Mouse (Mus musculus) layer of hippocampus, adult 18-20 months (tissue): Measurements from ENCODE around the gene Dnajc13. TPM values are rescaled to one million over a fixed set of nuclear protein-coding genes. Genes with fewer than 3 reads are reported as not detected.

ENCODE experiments used
- DNase-seq, 2 experiments: peaks; one replicate each; pipeline ENCODE4 v3.0.0; 2022; ENCODE audit warnings: low spot score in 2 of 2
- total RNA-seq, 2 experiments: library from RNA; stranded (reverse); gene quantifications; 2 replicates each; pipeline ENCODE4 v1.2.3; 2021

Gene Dnajc13
- total RNA-seq, 2 experiments from 2014 or later = 57.6 to 61.1 TPM

DNA sequence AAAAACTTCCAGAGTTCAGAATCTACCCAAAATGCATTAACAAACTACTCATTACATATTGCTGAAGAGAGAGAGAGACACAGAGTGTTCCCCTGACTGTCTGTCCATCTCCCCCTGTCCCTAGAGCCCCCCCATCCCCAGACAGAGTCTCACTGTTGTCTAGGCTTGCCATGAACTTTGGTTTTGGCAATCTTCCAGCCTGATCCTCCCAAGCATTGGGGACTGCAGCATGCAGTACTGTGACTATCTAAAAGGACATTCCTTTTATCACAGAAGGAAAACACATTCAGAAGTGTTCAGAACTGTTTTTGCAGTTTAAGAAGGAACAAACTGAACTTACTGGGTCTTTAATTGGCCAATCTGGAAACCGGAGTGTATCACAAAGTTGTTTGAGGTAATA, 74.0 kb downstream of the Dnajc13 start:
- DNase-seq = no peak

DNA sequence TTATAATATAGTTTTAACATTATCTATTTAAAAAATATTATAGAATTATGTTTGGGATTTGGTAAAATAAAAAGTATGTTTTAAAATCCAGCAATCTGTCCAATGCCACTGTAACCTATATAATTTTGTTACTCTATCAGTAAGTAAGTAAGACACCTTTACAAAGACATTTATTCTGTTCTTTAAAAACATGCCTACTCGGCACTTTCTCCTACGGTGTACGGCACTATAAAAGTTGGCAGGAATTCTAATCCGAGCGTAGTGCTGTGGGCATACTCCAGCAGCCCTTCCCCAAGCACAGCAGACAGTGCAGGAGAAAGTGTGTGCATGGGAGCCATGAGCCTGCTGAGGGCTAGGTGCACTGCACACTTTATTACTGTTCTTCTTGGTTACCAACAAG, 75.7 kb downstream of the Dnajc13 start:
- no peak for DNase-seq

DNA sequence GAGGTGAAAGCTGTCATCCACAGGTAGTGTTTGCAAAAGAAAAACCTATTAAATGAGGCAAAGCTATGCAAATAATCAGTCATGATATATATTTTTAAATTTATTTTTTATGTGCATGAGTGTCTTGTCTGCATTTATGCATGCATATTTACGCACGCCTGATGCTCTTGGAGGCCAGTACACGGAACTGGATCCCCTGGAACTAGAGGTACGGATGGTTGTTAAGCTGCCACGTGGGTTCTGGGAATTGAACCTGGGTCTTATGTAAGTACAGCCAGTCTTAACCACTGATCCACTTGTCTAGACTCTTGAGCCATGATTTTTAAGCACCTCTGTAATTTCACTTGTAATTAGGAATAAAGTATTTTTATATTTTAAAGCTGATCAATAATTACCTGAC, 79.5 kb downstream of the Dnajc13 start:
- DNase-seq = no peak

DNA sequence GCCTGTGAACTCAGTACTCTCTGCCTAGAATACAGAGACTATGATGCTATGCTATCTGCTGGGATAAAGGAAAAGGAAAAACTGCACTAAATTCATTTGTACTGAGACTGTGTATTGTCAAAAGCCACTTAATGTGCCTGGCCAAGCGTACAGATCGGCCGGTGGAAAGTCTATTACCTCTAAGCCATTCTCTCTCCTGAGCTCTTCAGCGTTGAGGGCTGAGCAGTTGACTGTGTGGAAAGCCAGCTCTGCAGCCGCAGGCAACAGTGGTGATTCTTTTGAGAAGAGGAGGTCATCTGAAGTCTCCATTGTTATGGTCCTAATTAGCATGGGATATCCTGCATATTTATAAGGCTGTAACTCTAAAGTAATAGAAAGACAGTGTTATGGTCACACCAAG, 80.4 kb downstream of the Dnajc13 start:
- DNase-seq = no peak

DNA sequence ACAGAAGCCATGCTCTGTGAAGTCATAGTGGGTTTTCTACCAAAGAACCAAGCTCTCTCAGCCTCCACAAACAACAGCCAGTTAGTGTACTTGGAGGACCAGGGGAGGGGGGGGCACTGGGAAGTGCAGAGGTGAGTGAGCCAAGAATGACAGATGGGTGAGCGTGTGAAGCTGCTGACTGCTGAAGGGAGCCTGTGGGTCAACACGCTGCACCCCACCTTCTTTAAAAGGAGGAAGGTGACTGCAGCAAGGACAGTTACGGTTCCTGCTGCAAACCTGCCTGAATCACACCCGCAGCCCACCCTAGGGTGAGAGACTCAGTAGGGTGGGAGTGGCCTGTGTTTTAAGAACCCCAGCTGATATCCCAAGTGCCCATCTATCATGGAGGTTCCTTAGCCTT, 81.1 kb downstream of the Dnajc13 start:
- DNase-seq = no peak

DNA sequence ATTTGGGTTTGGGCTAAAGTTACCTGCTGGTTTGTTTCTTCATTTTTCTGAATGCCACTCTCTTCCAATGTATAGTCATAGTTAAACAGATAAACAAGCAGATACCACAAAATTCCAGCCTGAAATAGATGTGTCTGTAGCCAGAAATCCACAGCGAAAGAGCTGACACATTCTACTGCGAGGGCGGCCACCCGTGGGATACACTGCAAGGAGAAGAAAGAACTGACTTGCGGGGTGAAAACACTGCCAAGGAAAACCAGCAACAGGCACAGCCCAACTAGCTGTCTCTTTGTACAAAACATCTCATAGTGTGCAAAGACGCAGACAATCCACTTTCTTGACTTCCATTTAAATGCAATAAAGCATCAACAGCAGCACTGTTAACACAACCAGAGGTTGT, 82.7 kb downstream of the Dnajc13 start:
- DNase-seq = peak in 1 of 2 experiments; percentile 38

DNA sequence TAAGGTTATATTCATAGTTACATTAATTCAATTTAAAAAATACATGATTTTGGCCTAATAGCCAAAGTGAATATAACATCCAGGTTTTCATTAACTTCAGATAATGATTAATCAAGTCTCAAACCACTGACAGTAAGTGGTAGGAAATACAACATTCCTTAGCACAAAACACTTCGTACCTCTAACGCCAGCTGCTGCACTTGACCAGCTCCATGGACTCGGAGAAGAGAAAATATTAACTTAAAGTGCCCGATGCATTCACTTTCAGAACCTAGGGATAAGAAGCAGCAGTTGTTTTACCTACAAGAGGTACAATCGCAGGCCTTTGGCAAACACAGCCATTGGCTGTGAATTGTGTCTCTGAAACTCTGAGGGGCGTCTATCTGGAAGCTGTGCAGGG, 90.4 kb downstream of the Dnajc13 start:
- no peak for DNase-seq

DNA sequence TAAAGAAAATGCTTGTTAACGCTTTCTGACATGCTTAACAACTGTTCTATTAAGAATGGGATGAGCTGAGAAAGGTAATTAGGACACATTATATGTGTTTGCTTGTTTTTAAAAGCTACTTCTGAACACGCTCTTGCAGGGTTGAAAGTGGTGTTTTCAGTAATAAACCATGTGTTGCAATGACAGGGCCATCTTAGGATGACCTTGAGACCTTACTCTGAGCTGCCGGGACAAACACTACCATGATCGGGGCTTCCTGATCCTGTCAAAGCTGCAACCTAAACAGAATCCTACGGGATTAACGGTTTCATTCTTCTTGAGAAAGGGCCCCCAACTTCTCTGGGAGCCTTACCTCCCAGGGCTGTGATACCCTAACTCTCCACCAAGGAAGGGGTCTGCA, 91.1 kb downstream of the Dnajc13 start:
- DNase-seq = no peak

DNA sequence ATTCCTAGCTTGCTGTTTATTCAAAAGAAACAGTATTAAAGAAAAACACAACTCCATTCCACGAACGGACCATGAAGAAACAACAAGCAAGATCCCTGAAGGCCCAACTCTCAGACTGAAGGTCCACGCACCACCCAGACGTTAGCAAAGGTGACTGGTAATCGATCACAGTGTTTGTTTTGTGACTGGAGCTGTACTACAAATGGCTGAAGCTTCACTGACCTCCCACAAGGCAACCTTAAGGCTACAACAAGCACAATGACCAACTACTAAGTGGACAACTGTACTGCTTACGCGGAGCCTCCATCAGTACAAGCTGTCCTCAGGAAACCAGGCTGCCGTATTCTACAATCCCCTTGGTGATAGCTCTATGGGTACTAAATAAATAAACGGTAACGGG, 92.7 kb downstream of the Dnajc13 start:
- DNase-seq = no peak

DNA sequence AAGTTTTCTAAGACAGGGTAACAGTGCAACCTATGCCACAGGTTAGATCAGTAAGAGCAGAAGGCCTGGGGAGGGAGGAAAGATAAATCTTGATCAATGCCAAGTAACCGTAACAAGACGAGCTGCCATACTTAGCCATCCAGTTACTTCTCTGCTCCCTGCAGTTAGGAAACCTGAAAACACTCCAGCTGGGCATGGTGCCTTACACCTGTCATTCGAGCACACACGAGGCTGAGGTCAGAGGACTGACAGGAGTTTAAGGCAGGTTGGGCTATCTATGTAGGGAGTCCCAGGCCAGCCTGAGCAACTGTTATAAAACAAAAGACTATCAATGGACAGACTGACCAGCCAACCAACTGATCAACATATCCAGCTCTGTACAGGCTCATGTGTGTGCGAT, 96.8 kb downstream of the Dnajc13 start:
- no peak for DNase-seq

DNA sequence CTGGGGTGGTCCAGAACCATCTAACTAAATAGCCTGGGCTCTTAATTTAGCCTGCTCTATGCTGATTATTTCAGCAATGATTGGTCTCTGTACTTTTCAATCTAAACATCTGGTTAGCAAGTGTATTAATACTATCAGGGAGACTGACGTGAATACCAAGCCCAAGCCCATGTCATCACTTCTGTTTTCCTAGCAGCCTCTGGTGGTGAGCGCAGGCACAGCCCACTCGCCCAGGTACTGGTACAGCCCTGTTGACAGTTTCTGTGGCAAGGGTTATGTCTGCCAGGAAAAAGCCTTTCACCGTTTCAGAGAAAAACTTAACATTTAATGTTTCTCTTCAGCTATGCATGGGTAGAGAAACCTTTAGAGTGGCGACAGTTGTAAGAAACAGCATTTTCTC, 98.5 kb downstream of the Dnajc13 start:
- no peak for DNase-seq

DNA sequence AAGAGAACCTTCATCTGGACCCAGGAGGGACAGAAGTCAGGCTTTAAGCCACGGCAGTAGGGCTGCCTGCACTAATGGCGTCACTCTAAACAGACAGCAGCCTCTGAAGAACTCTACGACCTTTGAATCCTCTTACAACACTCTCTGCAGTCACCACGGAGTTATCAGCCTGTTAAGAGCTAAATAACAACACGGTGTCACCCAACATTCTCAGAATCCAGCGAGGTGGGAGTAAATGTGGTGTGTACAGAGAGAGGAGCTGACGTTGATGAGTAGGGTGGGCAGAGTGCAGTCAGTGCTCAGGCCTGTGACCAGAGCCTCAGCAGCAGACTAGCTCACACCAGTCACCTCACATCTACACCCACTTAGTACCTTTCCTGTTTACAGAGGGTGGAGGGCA, 101.6 kb downstream of the Dnajc13 start:
- DNase-seq = no peak

DNA sequence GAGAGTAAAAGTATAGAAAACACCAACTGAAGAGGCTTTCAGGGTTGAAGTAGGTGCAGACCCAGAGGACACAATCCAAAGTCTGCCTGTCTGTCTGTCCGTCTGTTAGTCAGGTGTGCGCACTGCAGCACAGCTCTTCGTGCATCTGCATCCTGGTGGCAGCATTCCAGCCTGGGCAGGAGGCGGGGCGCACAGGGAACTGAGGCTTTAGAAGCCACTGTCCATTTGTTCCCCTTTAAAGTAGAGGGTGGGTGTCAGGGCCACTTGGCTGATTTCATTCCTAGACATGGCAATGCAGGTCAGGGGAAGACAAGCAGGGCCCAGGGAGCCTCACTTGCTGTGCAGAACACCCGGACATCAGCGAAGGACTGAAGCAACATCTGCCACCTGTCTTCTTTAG, 105.4 kb downstream of the Dnajc13 start:
- no peak for DNase-seq

DNA sequence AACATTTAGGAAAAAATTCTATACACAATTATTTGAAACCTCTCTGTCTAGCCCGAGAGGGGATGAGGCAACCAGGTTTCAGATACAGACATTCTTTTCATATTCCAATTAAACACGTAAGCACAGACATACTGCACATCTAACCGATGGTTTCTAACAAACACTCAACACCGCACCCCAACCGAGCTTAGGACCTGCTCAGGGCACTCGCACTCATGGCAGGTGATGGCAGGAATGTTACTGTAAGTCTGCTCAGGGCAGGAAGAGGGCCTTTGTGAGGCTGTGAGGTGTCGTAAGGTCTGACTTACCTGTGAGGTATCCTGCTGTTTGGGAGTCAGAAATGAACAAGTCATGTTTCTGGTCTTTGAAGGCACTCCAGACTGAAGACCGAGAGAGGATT, 106.2 kb downstream of the Dnajc13 start:
- no peak for DNase-seq

DNA sequence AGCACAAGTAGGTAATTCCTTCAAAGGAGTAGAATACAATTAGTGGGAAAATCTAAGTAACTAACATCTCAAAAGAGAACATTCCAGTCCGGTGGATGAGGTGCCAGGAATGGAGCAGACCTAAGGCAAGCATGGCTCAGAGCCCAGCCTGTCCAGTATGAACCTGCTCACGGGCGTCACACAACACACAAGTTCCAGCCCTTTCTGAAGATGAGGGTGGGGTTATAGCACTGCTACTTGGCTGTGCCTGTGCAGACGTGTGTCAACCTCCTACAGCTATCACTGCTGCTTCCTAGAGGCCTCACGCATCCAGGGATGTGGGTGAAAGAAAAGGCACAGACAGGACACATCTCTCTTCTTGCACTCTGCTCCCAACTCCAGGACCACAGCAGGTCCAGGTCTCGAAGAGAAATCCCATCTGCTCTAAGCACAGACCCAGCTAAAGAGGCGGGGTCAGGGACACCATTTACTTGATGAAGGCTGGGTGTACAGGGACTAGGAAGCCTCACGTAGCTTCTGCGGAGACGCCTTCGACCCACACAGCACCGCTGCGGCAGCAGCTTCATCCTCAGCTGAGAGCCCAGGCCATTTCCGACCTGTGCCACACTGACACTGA, 107.5 kb downstream of the Dnajc13 start:
- DNase-seq = no peak

DNA sequence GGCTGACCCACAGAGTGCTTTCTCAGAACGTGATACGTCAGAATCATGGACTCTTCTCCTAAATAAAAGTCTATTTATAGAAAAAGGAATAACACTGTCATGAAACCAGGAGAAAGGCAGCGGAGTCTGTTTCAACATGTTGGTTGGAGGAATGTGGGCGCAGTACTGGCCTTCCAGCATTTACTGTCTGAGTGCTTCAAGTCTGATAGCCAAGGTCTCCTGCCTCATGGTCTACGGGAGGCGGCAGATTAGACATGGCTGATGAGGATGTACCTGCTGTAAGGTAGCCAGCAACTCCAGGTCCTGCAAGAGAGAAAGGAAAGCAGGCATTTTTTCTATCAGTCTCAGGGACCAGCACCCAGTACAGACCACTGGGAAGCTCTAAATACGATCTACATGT, 110.6 kb downstream of the Dnajc13 start:
- no peak for DNase-seq

DNA sequence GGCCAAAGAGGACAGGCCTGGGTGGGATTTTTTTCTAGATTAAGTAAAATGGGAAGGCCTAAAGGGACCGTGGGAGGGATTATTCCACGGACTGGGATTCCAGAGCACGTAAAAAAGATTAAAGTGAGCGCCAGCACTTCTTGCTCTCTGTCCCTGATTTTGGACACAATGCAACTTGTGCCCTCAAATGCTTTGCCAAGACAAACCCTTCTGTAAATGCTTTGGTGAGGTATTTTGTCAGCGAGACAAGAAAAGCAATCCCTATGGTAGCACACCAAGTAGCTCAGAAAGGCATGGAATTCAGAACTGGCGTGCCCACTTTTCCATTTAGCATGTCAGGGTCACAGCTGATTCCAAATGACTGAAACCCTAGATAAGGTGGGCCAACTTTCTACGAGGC, 113.8 kb downstream of the Dnajc13 start:
- no peak for DNase-seq

DNA sequence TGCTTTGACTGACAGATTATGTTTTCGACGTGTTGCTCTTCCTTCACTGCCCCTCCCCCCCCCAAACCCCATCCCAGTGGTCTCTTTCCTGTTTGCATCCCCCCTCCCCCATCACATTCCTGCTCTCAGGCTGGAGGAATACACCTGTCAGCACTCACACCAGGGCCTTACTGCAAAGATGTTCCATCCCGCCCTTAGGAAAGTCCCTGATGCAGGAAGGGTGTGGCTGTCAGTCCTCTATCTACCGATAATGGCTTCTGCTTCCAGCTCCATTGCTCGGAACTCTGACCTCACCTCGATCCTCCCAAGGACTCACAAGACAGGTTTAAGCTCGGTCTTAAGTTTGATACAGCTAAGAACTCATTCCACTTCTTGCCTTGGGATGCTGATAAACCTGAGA, 116.0 kb downstream of the Dnajc13 start:
- DNase-seq = no peak

DNA sequence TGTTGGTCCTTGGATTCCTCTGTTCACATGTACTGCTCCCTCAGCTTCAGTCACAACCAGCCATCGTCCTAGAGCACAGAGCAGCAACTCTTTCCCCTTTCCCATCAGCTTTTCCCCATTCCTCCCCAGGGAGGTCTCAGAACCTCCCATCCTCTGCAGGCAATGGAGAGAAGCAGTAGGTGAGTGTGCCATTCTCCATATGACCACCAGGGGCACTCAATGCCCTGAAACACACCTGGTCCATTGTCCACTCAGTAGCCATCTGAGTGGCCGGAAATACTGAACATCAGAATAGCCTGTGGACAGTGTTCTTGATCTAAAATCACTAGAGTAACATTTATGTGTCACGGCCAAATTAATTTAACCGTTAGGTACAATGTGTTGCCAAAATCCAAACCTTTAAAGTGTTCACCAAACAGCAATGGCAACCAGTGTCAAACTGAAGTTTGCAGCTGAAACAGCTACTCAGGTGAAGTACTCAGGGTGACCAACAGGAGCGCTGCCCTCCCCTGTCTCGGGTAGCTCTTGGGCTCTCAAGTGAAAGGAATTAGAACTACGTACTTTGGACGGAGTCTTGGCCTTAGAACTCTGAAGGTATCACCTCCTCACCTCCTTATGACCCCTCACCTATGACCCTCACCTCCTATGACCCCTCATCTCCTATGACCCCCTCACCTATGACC, 118.3 kb downstream of the Dnajc13 start:
- no peak for DNase-seq

DNA sequence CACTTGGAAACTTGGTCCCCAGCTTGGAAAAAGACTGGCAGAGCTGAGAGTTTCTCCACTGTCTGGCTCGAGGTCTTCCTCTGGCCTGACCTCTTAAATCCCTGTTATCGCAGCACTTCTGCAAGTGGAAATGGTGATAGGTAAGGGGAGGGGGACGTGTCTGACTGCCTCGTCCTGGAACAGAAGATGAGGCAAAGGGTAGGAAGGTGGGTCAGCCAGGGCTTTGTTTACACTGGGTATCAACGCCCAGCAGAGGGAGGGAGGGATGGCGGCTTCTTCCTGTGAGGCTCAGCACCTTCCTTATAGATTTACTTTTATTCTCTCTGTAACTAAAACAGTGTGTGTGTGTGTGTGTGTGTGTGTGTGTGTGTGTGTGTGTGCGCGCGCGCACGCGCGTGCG, 119.9 kb downstream of the Dnajc13 start:
- no peak for DNase-seq

DNA sequence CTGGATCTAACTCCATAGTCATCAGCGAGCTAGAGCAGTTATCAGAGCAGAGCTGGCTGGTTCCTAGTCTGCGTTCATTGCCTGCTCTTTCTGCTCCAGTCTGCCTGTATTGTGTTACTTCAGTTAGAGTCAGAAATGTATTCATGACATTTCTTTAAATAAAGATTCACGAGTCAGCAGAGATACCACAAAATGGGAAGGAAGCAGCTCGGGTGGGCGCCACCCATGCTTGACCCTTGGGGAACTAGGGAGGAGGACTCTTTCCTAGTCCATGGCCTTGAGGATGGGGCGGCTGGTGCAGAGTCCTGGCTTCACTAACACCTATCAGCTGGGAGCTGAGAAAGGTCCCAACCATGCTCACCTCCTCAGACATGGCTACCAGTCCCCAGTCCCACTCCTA, 122.4 kb downstream of the Dnajc13 start:
- no peak for DNase-seq

DNA sequence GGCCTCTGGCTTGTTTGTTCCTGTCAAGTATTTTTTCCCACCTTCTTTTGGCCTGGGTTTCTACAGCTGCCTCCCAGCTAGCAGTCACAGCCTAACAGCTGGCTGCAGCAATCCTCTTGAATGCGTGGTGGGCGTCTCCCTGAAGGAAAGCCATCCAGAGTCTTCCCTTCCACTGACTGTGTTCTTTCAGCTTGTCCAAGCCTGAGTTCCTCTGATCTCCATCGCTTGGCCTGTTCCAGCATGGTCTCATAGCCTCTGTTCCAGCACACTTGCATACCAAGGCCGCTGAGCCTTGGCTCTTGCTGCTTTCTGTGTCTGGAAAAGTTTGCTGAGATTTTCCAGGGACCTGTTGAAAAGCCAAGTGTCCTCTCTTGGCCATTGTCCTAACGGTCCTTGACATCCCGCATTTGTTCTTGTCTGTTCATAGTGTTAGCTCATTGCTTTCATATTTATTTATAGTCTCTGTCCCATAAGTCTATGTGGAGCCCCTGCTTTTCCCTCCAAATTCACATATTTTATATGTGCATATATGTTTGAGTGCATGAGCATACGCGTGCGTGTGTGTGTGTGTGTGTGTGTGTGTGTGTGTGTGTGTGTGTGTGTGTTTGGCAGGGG, 132.5 kb downstream of the Dnajc13 start:
- no peak for DNase-seq

DNA sequence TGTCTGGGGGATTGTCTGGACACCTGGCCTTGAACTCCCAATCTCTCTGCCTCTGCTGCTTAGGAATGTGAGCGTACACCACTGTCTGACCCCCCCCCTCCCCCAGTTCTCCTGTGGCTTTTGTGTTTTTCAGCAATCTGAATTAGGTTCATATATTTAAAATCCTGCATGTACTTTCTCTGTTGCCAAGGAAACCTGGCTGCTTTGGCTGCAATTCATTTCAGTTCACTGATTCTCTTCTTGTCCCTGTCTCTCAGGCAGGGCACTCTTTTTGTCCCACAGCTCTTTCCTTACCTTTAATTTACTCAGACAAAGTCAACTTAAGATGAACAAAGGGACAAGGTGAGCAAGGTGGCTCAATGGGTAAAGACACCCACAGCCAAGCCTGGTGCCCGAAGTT, 134.6 kb downstream of the Dnajc13 start:
- peak in 1 of 2 experiments; percentile 80 for DNase-seq
